Mouse (Mus musculus) stomach, postnatal 0 days (tissue): Measurements from ENCODE around the gene Bpifb1. TPM values are rescaled to one million over a fixed set of nuclear protein-coding genes. Genes with fewer than 3 reads are reported as not detected.
A peak's percentile ranks its signal among the peaks of the same experiment; 100 is the strongest.

Experiments used
- ATAC-seq: fragments of 200-750 bp; cut with Nextera tagmentation; 2 replicates; pipeline ENCODE4 v1.8.0; 2017; ENCODE audit not compliant: low FRiP score, low TSS enrichment
- DNase-seq: peaks from one replicate; pipeline ENCODE4 v3.0.0-alpha.2; 2016; ENCODE audit warnings: low spot score
- H3K27ac ChIP-seq: fragments of 300-500 bp; sonication (generic); replicated peaks from 2 replicates; pipeline ENCODE4 v1.5.1; 2014; ENCODE audit warnings: mild to moderate bottlenecking, control low read depth
- H3K27me3 ChIP-seq: fragments of 300-500 bp; sonication (generic); 2 replicates; pipeline ENCODE4 v1.6.1; 2014; ENCODE audit warnings: low read length; ENCODE audit not compliant: control insufficient read depth, insufficient read depth
- H3K36me3 ChIP-seq: fragments of 300-500 bp; sonication (generic); 2 replicates; pipeline ENCODE4 v1.6.1; 2014; ENCODE audit warnings: low read length, mixed read lengths; ENCODE audit not compliant: control insufficient read depth, insufficient read depth
- H3K4me1 ChIP-seq: fragments of 300-500 bp; sonication (generic); replicated peaks from 2 replicates; pipeline ENCODE4 v1.6.1; 2014; ENCODE audit warnings: antibody characterized with exemption; ENCODE audit not compliant: control insufficient read depth, insufficient read depth
- H3K4me2 ChIP-seq: fragments of 300-500 bp; sonication (generic); replicated peaks from 2 replicates; pipeline ENCODE4 v1.6.1; 2014; ENCODE audit warnings: low read depth, mild to moderate bottlenecking, control low read depth, moderate library complexity
- H3K4me3 ChIP-seq: fragments of 300-500 bp; sonication (generic); 2 replicates; pipeline ENCODE4 v1.5.1; 2014; ENCODE audit warnings: low read depth, low read length, control low read depth
- H3K9ac ChIP-seq: fragments of 300-500 bp; sonication (generic); 2 replicates; pipeline ENCODE4 v1.6.1; 2014; ENCODE audit warnings: mild to moderate bottlenecking, low read length, control low read depth, mixed read lengths
- H3K9me3 ChIP-seq: fragments of 300-500 bp; sonication (generic); 2 replicates; pipeline ENCODE4 v1.6.1; 2016; ENCODE audit warnings: low read length; ENCODE audit not compliant: control insufficient read depth
- CTCF ChIP-seq: IDR thresholded peaks from 2 replicates; pipeline ENCODE4 v1.5.1; 2016; ENCODE audit warnings: antibody characterized with exemption, low read depth, mild to moderate bottlenecking, moderate library complexity
- EP300 ChIP-seq: optimal IDR thresholded peaks from 2 replicates; pipeline ENCODE3; 2016; ENCODE audit warnings: antibody characterized with exemption
- WGBS: fragments of 180-500 bp; shearing (Covaris S2); extraction: QIAGEN DNeasy Blood & Tissue Kit; methylation state at CpG from one replicate; pipeline ENCODE4 v1.1.7; 2014; 5-methylcytosine and 5-hydroxymethylcytosine counted together
- polyA plus RNA-seq: library from polyadenylated mRNA; unstranded; fragments of >200 nt; fragmentation: Nextera tagmentation; extraction: Ambion mirVana; gene quantifications from 2 replicates; pipeline ENCODE4 v1.2.1, GENCODE M21; 2015

Bpifb1 gene
- 10,886 and 11,427 TPM in 2 replicates for polyA plus RNA-seq

GRCm38 (mm10) chr2:154190546-154191258, at the start of gene Bpifb1:
TSS of gene Bpifb1 (plus strand) at chr2:154190818.
- Histone ChIP-seq H3K4me2 (peak within 1 kb of the TSS; percentile 34), H3K27me3 (no peaks in the 10 kb centered on the region), H3K27ac (peak within 1 kb of the TSS; percentile 81), H3K9ac (peak within 1 kb of the TSS; percentile 45), H3K36me3 (no peaks in the 10 kb centered on the region), H3K9me3 (no peaks in the 10 kb centered on the region), H3K4me3 (peak within 1 kb of the TSS; percentile 19), H3K4me1 (no peaks in the 10 kb centered on the region)
- WGBS, result 71% methylated on average over 11 of the region's 11 CpGs
- ATAC-seq (peak; percentile 78), DNase-seq (peak; percentile 84)
- peak; percentile 61 for TF ChIP-seq CTCF
- TF ChIP-seq EP300, result no peak

GRCm38 (mm10) chr2:154142580-154142979, 48.0 kb upstream of the Bpifb1 start, which contains the start of gene Bpifa1:
TSS of gene Bpifa1 (plus strand) at chr2:154142880.
- DNase-seq, result no peak

GRCm38 (mm10) chr2:154143735-154144134, 46.9 kb upstream of the Bpifb1 start:
- H3K27me3 ChIP-seq, result no peaks in the 10 kb centered on the region
- H3K9me3 ChIP-seq, result no peaks in the 10 kb centered on the region
- no peaks in the 10 kb centered on the region for H3K36me3 ChIP-seq
- no peak overlapping the region for H3K4me2 ChIP-seq
- H3K4me1 ChIP-seq, result no peaks in the 10 kb centered on the region
- ATAC-seq (no peak), DNase-seq (no peak)
- H3K27ac ChIP-seq, result no peak overlapping the region
- no peak overlapping the region for H3K9ac ChIP-seq
- TF ChIP-seq CTCF (no peak), EP300 (no peak)
- 68% methylated on average over 2 of the region's 3 CpGs for WGBS
- H3K4me3 ChIP-seq, result no peak overlapping the region

More at GRCm38 (mm10) chr2:154142580-154142979, 48.0 kb upstream of the Bpifb1 start, which contains the start of gene Bpifa1:
- no peaks in the 10 kb centered on the region for H3K36me3 ChIP-seq
- H3K9ac ChIP-seq, result no peak within 1 kb of the TSS
- H3K4me1 ChIP-seq, result no peaks in the 10 kb centered on the region
- H3K4me3 ChIP-seq, result no peak within 1 kb of the TSS
- H3K27ac ChIP-seq, result no peak within 1 kb of the TSS
- ATAC-seq, result no peak
- H3K9me3 ChIP-seq, result no peaks in the 10 kb centered on the region
- no peak within 1 kb of the TSS for H3K4me2 ChIP-seq
- TF ChIP-seq EP300, result no peak
- TF ChIP-seq CTCF, result no peak
- H3K27me3 ChIP-seq, result no peaks in the 10 kb centered on the region
- WGBS, result 76% methylated on average over 4 of the region's 4 CpGs

GRCm38 (mm10) chr2:154147496-154147895, 43.1 kb upstream of the Bpifb1 start:
- H3K27me3 ChIP-seq, result no peaks in the 10 kb centered on the region
- no peaks in the 10 kb centered on the region for H3K4me1 ChIP-seq
- no peak overlapping the region for H3K9ac ChIP-seq
- H3K4me2 ChIP-seq, result no peak overlapping the region
- DNase-seq (no peak), ATAC-seq (no peak)
- no peak overlapping the region for H3K4me3 ChIP-seq
- no peak for TF ChIP-seq CTCF
- TF ChIP-seq EP300, result no peak
- 84% methylated on average over 4 of the region's 4 CpGs for WGBS
- no peaks in the 10 kb centered on the region for H3K36me3 ChIP-seq
- no peaks in the 10 kb centered on the region for H3K9me3 ChIP-seq
- H3K27ac ChIP-seq, result no peak overlapping the region

GRCm38 (mm10) chr2:154158433-154158832, 32.2 kb upstream of the Bpifb1 start:
- Histone ChIP-seq H3K36me3 (no peaks in the 10 kb centered on the region), H3K27ac (no peak overlapping the region), H3K4me2 (no peak overlapping the region), H3K9me3 (no peaks in the 10 kb centered on the region), H3K9ac (no peak overlapping the region), H3K4me3 (no peak overlapping the region), H3K27me3 (no peaks in the 10 kb centered on the region), H3K4me1 (no peaks in the 10 kb centered on the region)
- ATAC-seq, result no peak
- DNase-seq, result no peak
- TF ChIP-seq EP300, result no peak
- TF ChIP-seq CTCF, result peak; percentile 74
- WGBS, result 40% methylated on average over 3 of the region's 3 CpGs

- ATAC-seq (no peak), DNase-seq (no peak)
- Histone ChIP-seq H3K4me3 (no peak within 1 kb of the TSS), H3K27me3 (no peaks in the 10 kb centered on the region), H3K9me3 (no peaks in the 10 kb centered on the region), H3K9ac (no peak within 1 kb of the TSS), H3K36me3 (no peaks in the 10 kb centered on the region), H3K4me2 (no peak within 1 kb of the TSS), H3K4me1 (no peaks in the 10 kb centered on the region), H3K27ac (no peak within 1 kb of the TSS)
- WGBS, result 78% methylated on average over 8 of the region's 8 CpGs
- no peak for TF ChIP-seq EP300
- TF ChIP-seq CTCF, result no peak
Measured at GRCm38 (mm10) chr2:154162307-154162706, 28.3 kb upstream of the Bpifb1 start, which contains the start of gene Bpifa5. TSS of gene Bpifa5 (plus strand) at chr2:154162607.
